Mouse (Mus musculus) C2C12 (cell line): Measurements from ENCODE around the gene Fancf. TPM values are rescaled to one million over a fixed set of nuclear protein-coding genes. Genes with fewer than 3 reads are reported as not detected.

Experiments used
- H3K27me3 ChIP-seq: one replicate; pipeline ENCODE4 v1.6.1; 2011; ENCODE audit not compliant: control insufficient read depth, insufficient read depth, insufficient read length
- H3K36me3 ChIP-seq: one replicate; pipeline ENCODE4 v1.6.1; 2011; ENCODE audit not compliant: control insufficient read depth, insufficient read depth
- H3K4me3 ChIP-seq: one replicate; pipeline ENCODE4 v1.5.1; 2011; ENCODE audit warnings: mild to moderate bottlenecking, control low read depth; ENCODE audit not compliant: poor library complexity, insufficient read depth, severe bottlenecking
- H3K79me2 ChIP-seq: one replicate; pipeline ENCODE4 v1.6.1; 2011; ENCODE audit not compliant: control insufficient read depth, insufficient read depth
- H3K79me3 ChIP-seq: one replicate; pipeline ENCODE4 v1.6.1; 2011; ENCODE audit warnings: low read depth, control low read depth
- H3ac ChIP-seq: one replicate; pipeline ENCODE3; 2011; ENCODE audit warnings: low read depth; ENCODE audit not compliant: control insufficient read depth, insufficient read length
- CEBPB ChIP-seq: IDR thresholded peaks from one replicate; pipeline ENCODE4 v1.6.1; 2011; ENCODE audit warnings: low read depth, mild to moderate bottlenecking, control low read depth, moderate library complexity
- CTCF ChIP-seq: IDR thresholded peaks from one replicate; pipeline ENCODE4 v1.5.1; 2011; ENCODE audit not compliant: control insufficient read depth, insufficient read depth, insufficient read length
- FOSL1 ChIP-seq: IDR thresholded peaks from one replicate; pipeline ENCODE4 v1.8.0; 2011; ENCODE audit warnings: mild to moderate bottlenecking, low read length; ENCODE audit not compliant: poor library complexity, insufficient read depth, severe bottlenecking
- MAX ChIP-seq: IDR thresholded peaks from one replicate; pipeline ENCODE4 v1.6.1; 2011; ENCODE audit warnings: mild to moderate bottlenecking, control low read depth
- MYOD1 ChIP-seq: IDR thresholded peaks from one replicate; pipeline ENCODE4 v1.6.1; 2011; ENCODE audit warnings: low read depth; ENCODE audit not compliant: control insufficient read depth, insufficient read length
- MYOG ChIP-seq: IDR thresholded peaks from one replicate; pipeline ENCODE4 v1.6.1; 2011; ENCODE audit not compliant: control insufficient read depth, insufficient read length; ENCODE audit errors: extremely low read depth
- USF1 ChIP-seq: IDR thresholded peaks from one replicate; pipeline ENCODE4 v1.6.1; 2011; ENCODE audit warnings: low read depth, mild to moderate bottlenecking, control low read depth, moderate library complexity
- polyA plus RNA-seq: library from polyadenylated mRNA; unstranded; fragments of >200 nt; fragmentation: generic; extraction: Trizol; gene quantifications from one replicate; pipeline ENCODE4 v1.2.1, GENCODE M21; 2012; ENCODE audit warnings: missing spikeins

Gene Fancf
- polyA plus RNA-seq, 1 experiment, result 14.2 TPM

DNA sequence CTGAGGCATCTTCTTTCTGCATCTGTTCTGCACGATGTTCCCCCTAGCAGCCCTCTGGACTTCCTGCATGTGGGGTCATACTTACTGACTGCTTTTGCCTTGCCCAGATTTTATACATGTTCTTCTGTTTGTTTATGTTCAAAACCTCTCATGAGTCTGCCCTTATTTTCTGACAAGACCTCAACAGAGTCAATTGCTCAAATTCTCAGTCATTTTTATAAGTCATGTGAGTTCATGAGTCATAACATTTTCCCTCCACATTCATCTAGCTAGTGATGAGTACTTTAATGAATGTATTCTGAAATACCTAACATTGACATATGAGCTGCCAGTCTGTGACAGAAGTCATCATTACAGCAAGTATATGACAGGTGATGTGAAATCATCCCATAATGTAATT, 3.3 kb upstream of the Fancf start:
- peaks cover 27% of the 10 kb centered on the region for H3K79me2 ChIP-seq
- H3K27me3 ChIP-seq, result no peaks in the 10 kb centered on the region
- no peak overlapping the region for H3K4me3 ChIP-seq
- no peak overlapping the region for H3ac ChIP-seq
- TF ChIP-seq MYOD1, result peak; percentile 15
- peak; percentile 29 for TF ChIP-seq USF1
- TF ChIP-seq FOSL1, result no peak
- no peak for TF ChIP-seq MYOG
- TF ChIP-seq MAX, result no peak
- TF ChIP-seq CEBPB, result no peak
- peaks cover 13% of the 10 kb centered on the region for H3K36me3 ChIP-seq
- peaks cover 7% of the 10 kb centered on the region for H3K79me3 ChIP-seq

GRCm38 (mm10) chr7:51862842-51863241, 775 bp upstream of the Fancf start:
- Histone ChIP-seq H3K79me3 (peaks cover 26% of the 10 kb centered on the region), H3K27me3 (no peaks in the 10 kb centered on the region), H3K36me3 (peaks cover 29% of the 10 kb centered on the region), H3K4me3 (peak overlapping the region; percentile 52), H3ac (no peak overlapping the region), H3K79me2 (peaks cover 51% of the 10 kb centered on the region)
- TF ChIP-seq USF1 (peak; percentile 73), FOSL1 (no peak)

- Histone ChIP-seq H3ac (peak within 1 kb of the TSS; percentile 80), H3K79me2 (peaks cover 65% of the 10 kb centered on the region), H3K27me3 (no peaks in the 10 kb centered on the region), H3K4me3 (peak within 1 kb of the TSS; percentile 52), H3K36me3 (peaks cover 32% of the 10 kb centered on the region), H3K79me3 (peaks cover 34% of the 10 kb centered on the region)
- no peak for TF ChIP-seq CEBPB
- no peak for TF ChIP-seq MYOG
- TF ChIP-seq FOSL1, result no peak
- no peak for TF ChIP-seq MYOD1
- TF ChIP-seq USF1, result no peak
- TF ChIP-seq CTCF, result peak; percentile 0
- TF ChIP-seq MAX, result peak; percentile 97
Observed at GRCm38 (mm10) chr7:51861250-51862096, 594 bp downstream of the Fancf start, which contains the start of gene Gas2. Gene Gas2 (plus strand): TSS chr7:51862015.

DNA sequence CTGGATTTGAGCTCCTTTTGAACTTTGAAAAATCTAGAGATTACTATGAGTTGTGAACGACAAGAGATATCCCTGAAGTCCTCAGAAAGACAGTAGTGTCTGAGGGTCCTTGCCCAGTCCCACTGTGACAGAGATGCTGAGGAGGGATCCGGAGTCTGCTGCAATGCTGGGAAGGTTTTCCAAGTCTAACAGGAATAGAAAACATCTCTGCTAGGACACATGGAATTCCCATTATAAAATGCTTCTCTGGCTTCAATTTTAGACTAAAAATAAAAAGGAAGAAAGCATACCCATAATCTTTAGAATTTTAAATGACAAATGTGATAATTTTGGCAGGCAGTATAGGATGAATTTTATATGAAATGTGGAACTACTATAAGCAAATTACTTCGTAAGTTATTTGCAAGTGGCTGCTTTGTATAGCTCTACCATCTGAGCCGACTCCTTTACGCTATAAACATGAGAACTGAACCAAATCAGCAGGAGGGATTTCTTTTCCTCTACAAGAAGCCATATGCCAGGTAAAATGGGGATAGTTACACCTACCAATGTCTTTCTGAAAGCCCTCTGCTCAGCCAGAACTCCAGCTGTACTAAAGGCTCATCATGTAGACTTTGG, 10.1 kb downstream of the Fancf start:
- no peaks in the 10 kb centered on the region for H3K27me3 ChIP-seq
- no peak overlapping the region for H3ac ChIP-seq
- H3K79me2 ChIP-seq, result peaks cover 15% of the 10 kb centered on the region
- no peak for TF ChIP-seq USF1
- TF ChIP-seq MAX, result no peak
- peaks cover 3% of the 10 kb centered on the region for H3K79me3 ChIP-seq
- H3K36me3 ChIP-seq, result peaks cover 23% of the 10 kb centered on the region
- no peak overlapping the region for H3K4me3 ChIP-seq

GRCm38 (mm10) chr7:51850877-51851276, 11.2 kb downstream of the Fancf start:
- Histone ChIP-seq H3K36me3 (peaks cover 18% of the 10 kb centered on the region), H3K79me3 (peaks cover 1% of the 10 kb centered on the region), H3K4me3 (no peak overlapping the region), H3K79me2 (peaks cover 9% of the 10 kb centered on the region), H3ac (no peak overlapping the region), H3K27me3 (no peaks in the 10 kb centered on the region)
- no peak for TF ChIP-seq FOSL1
- TF ChIP-seq MAX, result no peak
- no peak for TF ChIP-seq CTCF
- no peak for TF ChIP-seq MYOD1
- no peak for TF ChIP-seq MYOG
- TF ChIP-seq USF1, result no peak
- TF ChIP-seq CEBPB, result no peak

- Histone ChIP-seq H3ac (no peak overlapping the region), H3K79me3 (no peaks in the 10 kb centered on the region), H3K27me3 (no peaks in the 10 kb centered on the region), H3K4me3 (no peak overlapping the region), H3K36me3 (no peaks in the 10 kb centered on the region), H3K79me2 (no peaks in the 10 kb centered on the region)
- no peak for TF ChIP-seq MYOG
- TF ChIP-seq MAX, result no peak
- TF ChIP-seq MYOD1, result peak; percentile 54
- no peak for TF ChIP-seq CEBPB
- no peak for TF ChIP-seq CTCF
Observed at GRCm38 (mm10) chr7:51840515-51840914, 21.6 kb downstream of the Fancf start.
